Mouse (Mus musculus): ENCODE data around the gene Crtc1.

DNA sequence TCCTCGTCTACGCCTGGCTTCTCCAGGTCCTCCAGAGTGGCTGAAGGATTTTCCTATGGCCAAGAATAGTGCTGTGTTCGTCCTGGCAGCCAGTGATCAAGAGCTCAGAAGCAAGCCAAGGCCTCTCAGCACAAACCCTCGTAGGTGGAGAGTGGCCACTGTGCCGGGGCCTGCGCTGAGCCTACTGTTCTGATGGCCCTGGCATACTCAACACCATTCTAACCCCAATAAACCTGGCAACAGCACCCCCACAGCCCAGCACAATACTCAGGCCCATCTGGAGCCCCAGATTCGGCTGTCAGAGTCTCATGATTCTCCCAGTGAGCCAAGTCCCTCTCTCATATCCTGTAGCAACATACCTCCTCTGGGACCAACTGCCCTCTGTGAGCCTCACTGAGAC is 98.7 kb downstream of the Crtc1 start:
- TF ChIP-seq CTCF (IDR thresholded peaks at IDR 0.05) (no peak), EP300 (IDR thresholded peaks at IDR 0.05) (no peak)

All from lung, postnatal 0 days (tissue).